Mouse (Mus musculus): Measurements from ENCODE around the gene Bub1. TPM values are rescaled to one million over a fixed set of nuclear protein-coding genes. Genes with fewer than 3 reads are reported as not detected.

The Bub1 gene
- total RNA-seq, 2 experiments from 2014 or later: 55.4 to 56.4 TPM

DNA sequence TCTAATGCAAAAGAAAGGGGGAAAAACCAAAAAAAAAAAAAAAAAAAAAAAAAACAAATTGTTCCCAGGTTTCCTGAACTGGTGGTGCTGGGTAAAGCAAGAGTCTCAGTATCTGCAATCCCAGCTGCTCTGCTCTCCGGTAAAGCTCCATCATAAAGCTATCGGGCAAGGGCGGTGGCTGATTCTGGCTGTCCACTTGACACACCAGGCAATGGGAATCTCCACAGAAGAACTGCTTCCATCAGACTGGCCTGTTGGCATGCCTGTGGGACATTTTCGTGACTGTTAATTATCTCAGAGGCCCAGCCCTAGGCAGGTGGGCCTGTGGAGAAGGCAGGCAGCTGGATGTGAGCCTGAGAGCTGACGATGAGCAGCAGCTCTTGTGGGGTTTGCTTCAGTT is 53.2 kb downstream of the Bub1 start:
- ATAC-seq (ENCODE audit: poor library complexity, severe bottlenecking): no peak

DNA sequence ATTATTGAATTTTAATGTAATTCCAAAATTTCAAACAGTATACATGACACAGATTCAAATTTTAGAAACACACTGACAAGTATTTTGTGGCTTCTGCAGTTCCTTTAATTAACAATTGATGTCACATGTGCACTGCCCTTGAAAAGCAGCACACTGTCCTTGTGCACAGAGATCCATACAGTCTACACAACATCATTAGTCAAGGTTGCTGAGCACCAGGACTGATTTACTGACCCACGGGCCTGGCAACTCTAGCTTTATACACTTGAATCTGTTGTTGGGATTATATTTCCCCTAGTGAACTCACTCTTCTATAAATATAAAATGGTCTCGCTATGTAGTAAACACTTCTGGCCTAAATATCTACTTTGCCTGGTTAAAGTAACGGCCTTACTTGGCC is 56.7 kb downstream of the Bub1 start:
- ATAC-seq (ENCODE audit: poor library complexity, severe bottlenecking): no peak

DNA sequence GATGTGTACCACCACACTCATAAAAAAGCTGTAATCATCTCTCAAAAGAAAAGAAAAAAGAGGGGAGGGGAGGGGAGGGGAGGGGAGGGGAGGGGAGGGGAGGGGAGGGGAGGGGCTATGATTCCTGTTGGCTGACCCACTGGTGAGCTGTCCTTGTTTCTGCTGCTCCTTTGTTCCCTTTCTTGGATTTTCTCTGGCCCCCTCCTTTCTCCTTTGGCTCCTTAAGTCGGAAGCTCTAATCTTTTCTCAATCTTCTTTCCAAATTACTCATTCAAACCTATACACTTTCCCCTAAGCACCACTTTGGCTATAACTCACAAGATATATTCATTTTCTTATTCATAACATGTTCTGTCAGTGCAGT is 57.1 kb downstream of the Bub1 start:
- ATAC-seq (ENCODE audit: poor library complexity, severe bottlenecking): no peak

DNA sequence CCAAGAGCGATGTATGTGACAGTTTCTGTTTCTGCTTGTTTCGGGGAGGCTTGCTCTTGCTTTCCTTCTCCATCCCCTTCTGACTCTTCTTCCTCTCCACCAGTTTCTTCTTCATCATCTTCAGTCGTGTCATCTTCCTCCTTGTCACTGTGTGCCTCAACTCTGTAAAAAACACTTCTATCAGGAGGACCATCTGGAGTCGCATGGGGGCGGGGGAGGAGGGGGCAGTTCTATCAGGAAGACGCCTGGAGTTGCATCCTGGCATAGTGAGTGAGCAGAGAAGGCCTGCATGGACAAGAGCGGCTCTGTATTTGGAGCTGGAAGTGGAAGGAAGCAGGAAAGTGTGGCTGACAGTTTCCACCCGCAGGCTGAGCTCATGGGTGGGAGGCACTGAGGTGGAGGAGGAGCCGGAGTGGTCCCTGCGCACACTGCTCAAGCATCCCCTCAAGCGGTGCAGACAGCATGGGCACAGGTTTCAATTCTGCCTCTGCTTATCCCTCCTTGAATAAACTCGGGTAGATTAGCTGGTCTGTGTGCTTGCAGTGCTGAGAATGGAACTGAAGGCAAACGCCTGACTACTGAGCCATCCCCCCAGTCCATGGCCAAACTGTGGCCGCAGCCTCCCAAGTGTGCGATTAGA is 57.6 kb downstream of the Bub1 start:
- no peak for ATAC-seq (ENCODE audit: poor library complexity, severe bottlenecking)

DNA sequence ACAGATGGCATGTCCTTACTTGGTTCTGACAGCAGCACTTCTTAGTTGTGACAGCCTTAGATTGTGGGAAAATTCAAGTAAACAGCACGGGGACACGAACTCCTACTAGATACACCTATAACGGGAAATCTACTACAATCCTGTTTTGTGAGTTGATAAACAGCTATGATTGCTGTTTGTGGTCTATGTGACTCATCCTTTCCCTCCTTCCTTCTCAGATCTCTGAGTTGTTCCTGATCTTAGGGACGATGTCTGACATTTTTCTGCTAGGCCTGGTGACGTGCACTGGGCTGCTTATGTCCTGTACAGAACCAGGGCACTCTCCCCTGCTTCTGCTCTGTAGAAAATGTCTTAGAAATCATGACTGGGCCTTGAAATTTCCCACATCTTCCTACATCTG is 70.1 kb downstream of the Bub1 start:
- no peak for ATAC-seq (ENCODE audit: poor library complexity, severe bottlenecking)

DNA sequence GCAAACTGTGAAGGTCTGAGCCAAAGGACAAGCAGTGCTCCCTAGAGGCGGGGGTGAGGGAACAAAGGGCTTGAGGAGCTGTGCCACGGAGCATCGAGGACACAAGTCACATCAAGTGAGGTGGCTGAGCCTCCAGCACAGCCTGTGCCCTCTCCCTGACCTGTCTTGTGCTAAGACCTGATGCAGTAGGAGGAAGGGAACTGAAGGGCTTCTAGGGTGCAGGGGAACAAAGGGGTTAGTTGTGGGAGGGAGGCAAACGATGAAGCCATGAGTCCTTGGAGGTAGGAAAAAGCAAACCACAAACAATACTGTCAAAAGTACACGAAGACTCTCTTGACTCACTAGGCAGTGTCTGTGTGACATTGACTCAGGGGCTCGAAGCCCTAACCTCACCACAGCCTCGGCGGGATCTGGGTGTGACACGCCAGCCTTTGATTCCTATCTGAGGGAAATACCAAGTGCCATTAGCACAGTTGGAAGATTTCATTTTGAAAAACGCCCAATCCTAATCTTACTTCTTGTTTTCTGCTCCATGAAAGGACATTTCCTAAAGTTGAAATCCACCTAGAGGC is 71.2 kb downstream of the Bub1 start:
- peak; percentile 52 for ATAC-seq (ENCODE audit: poor library complexity, severe bottlenecking)

DNA sequence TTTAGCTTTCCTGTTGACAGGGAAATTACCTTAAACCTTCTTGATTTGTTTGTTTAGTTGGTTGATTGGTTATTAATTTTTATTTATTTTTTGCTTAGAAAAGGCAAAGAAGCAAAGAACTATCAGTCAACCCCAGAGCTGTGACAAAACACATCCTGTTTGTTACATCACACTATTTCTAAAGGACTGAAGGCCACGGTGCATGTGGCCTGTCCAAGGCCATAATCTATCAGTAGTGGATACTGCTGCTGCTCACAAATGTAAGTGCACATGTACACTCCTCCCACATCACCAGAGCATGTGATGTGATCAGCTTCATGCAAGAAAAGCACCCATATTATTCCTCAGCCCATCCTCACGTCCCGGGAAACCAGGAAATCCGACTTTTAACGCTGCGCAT is 71.7 kb downstream of the Bub1 start:
- peak; percentile 54; the same call in 1 of the 2 replicates for ATAC-seq (ENCODE audit: poor library complexity, severe bottlenecking)

DNA sequence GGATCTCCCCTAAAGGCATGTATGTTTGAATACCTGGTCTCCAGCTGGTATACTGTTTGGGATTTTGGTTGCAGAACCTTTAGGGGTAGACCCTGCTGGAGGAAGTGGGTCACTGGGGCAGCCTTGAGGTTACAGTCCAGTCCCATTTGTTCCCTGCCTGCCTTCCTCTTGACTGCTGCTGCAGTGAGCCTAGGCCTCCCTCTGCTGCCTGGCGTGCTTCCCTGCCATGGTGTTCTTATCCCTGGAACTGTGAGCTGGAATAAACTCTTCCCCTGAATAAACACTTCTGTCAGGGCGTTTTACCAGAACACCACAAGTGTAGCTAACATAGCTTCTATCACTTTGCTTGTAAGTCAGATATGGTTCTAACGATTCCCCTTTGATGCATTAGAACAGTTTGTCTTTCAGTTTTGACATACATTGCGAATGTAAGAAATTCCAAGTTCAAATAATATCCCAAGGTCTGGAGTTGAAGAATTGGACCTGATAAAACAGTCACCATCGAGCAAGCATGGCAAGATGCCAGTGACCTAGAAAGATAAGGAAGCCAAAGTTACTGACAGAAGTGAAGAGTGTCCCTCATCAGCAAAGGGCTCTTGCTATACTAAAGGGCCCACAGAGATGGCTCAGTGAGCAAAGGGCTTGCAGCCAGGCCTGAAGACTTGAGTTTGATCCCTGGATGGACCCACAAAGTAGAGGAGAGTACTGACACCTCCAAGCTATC is 72.3 kb downstream of the Bub1 start:
- no peak for ATAC-seq (ENCODE audit: poor library complexity, severe bottlenecking)

DNA sequence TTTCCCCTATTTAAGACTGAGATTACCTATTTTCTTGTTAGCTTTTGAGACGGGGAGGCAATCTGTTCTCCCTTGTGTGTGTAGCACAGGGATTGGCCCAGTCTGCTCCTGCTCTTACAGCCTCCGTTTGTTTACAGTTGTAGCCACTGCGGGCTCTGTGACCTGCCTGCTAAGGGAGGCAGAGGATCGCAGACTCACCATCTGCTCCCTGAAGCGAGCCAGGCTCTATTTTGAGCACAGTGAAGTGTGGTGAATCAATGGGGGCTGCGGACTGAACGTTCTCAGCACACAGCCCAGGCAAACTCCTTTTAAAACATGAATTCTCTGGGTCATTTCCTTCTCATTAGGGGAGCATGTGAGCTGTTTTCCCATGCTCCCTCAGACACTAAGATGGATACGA is 74.5 kb downstream of the Bub1 start:
- no peak for ATAC-seq (ENCODE audit: poor library complexity, severe bottlenecking)

DNA sequence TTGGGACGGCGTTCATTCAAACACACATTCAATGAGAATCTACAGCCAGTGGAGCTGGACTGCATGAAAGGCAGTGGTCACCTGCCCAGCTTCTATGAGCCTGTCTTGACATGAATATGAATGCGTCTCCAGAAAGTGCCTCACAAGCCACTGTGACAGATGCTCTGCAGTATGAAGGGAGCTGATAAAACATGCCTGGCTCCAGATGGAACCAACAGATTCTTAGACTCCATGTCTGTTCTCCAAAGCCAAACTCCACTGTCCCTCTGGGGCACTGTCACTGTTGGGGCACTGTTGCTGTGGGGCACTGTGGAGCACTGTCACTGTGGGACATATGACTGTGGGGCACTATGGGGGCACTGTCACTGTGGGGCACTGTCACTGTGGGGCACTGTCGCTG is 77.6 kb downstream of the Bub1 start:
- ATAC-seq (ENCODE audit: poor library complexity, severe bottlenecking): no peak

DNA sequence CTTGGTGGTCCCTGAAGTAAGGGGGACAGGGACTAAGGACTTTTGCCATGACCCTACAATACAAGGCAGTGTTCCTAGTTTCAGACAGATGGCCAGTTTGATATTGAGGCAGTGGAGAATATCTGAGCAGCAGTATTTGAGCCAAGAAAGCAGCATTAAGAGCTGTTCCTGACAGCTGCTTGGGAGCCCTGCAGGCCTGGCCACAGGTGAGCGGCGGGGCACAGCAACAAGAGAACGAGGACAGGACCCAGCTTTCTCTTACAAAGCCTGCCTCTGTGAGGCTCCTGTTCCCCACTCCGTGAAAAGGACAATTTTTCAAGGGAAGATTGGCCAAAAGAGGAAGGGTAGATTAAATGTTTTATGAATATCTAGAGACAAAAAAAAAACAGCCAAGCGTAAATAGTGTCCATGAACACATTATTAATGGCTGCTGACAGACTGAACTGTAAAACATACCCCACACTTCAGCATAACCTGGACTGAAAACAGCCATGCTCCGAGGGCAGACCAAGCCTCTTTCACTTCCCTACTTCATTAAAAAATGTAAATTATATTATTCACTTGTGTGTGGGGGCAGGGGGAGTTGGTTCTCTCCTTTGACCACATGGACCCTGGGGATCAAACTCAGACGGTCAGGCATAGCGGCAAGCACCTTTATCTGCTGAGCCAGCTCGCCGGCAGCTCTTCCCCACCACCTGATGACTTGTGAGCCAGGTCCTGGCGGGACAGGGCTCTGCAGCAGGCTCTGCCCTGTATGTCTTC is 79.6 kb downstream of the Bub1 start:
- no peak for ATAC-seq (ENCODE audit: poor library complexity, severe bottlenecking)

Other genes starting within 250 kb of the Bub1 start
- gene Zfp661, start 244.8 kb downstream of the Bub1 start, total RNA-seq (2015): 1.1 TPM in 2 replicates
- 1.1 and 2.1 TPM in 2 replicates for gene Zfp661, start 244.8 kb downstream of the Bub1 start, total RNA-seq (2017)
- 10.4 and 15.7 TPM in 2 replicates for gene Mrps5, start 244.6 kb downstream of the Bub1 start, total RNA-seq (2015)
- 34.3 and 42.3 TPM in 2 replicates for gene Mrps5, start 244.6 kb downstream of the Bub1 start, total RNA-seq (2017)
- 0.11 TPM in 1 of 2 replicates, not detected in the other for gene Mal, start 175.2 kb downstream of the Bub1 start, total RNA-seq (2015)
- not detected in 2 replicates for gene Mal, start 175.2 kb downstream of the Bub1 start, total RNA-seq (2017)
- not detected in 2 replicates for gene Mall, start 101.9 kb downstream of the Bub1 start, total RNA-seq (2015)
- not detected in 2 replicates for gene Mall, start 101.9 kb downstream of the Bub1 start, total RNA-seq (2017)
- gene Nphp1, start 43.0 kb downstream of the Bub1 start, total RNA-seq (2015): 0.84 and 2.1 TPM in 2 replicates
- 0.24 and 1.7 TPM in 2 replicates for gene Nphp1, start 43.0 kb downstream of the Bub1 start, total RNA-seq (2017)
- gene Mtln, start 39.4 kb downstream of the Bub1 start, total RNA-seq (2015): 8.0 and 9.0 TPM in 2 replicates
- 11.8 and 28.5 TPM in 2 replicates for gene Mtln, start 39.4 kb downstream of the Bub1 start, total RNA-seq (2017)
- 0.56 and 0.57 TPM in 2 replicates for gene Acoxl, start 7.0 kb upstream of the Bub1 start, total RNA-seq (2015)
- gene Acoxl, start 7.0 kb upstream of the Bub1 start, total RNA-seq (2017): 0.11 and 0.28 TPM in 2 replicates

Measured in megakaryocyte, adult 5-6 weeks (primary cell).